Mouse (Mus musculus) adrenal gland, postnatal 10 days (tissue): ENCODE data around the gene Rnf151. TPM values are rescaled to one million over a fixed set of nuclear protein-coding genes. Genes with fewer than 3 reads are reported as not detected.
"Not testable (repeated sequence)": the region's sequence is repeated elsewhere in the genome, so short reads cannot be mapped to it uniquely, and the experiment has no call there.

Experiments
- DNase-seq: peaks from one replicate; pipeline ENCODE4 v3.0.0; 2021; ENCODE audit warnings: mixed read lengths
- total RNA-seq, 2 experiments: library from RNA; stranded (reverse); gene quantifications; 2 replicates each; pipeline ENCODE4 v1.2.3; 2021

Gene Rnf151
- total RNA-seq, 2 experiments from 2014 or later, result 0.24 TPM; not detected in 1

DNA sequence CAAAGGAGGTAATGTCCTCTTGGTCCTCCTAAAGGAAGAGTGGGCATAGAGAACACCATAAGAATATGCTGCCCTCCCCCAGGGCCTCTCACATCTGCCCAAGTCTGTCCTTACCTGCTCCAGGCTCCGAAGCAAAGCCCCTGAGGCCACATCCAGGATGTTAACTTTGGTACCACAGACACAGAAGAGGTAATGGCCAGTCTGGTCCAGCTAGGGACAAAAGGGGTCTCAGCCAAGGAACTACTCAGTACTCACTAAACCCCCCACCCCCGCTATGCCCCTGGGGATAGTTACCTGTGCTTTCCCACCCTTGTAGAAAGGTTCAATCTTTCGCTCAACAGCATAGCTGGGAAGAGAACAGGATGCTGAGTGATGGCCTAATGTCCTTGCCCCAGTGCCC is 12.0 kb downstream of the Rnf151 start:
- DNase-seq, result no peak

DNA sequence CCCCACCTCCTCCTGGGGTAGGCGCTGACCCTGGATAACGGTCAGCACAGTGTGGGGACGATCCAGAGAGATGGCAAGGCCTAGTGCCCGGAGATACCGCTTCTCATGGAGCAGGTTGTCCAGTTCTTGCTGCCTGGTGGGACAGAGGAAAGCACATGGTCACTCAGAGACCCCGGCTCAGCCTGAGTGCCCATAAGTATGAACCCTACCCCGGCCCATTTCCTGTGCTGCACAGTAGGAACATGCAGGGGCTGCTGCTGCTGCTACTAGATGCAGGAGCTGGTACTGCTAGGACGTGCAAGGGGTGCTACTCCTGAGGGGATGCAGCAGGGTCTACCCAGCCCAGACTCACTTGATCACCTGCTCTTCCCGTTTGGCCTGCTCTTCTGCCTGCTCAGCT is 16.6 kb downstream of the Rnf151 start:
- DNase-seq, result no peak

DNA sequence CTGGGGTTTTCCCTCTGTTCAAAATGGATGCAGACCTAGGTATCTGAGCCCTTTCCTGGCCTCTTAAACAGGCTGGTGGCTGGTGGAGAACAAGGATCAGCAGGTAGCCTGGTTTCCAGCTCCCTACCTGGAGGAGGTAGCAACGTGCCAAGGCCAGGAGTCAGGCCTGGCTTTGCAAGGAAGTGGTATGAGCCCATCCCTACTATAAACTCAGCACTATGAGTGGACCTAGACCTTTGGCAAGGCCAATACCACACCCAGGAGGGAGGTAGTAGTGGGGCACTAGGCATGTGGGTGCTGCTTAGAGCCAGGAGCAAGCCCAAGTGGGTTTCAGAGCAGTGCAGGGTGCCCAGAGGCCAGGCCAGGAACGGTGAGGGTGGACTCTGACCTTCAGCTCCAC is 18.4 kb downstream of the Rnf151 start:
- no peak for DNase-seq

DNA sequence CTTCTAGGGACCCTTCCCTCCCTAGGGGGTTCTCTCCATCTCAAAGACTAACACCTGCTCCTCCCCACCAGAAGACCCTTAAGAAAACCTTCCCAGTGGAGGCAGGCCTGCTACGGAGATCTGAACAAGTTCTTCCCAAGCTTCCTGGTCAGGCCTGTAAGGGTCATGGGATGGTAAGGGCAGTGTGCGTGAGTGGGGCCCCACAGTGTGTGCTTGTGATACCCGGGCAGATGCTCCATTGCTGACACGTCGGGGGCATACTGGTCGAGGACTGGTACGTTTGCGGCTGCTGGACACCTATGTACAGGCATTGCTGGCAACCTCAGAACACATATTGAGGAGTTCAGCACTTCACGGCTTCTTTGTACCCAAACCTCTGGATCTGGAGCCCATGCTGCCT is 19.1 kb downstream of the Rnf151 start:
- no peak for DNase-seq

DNA sequence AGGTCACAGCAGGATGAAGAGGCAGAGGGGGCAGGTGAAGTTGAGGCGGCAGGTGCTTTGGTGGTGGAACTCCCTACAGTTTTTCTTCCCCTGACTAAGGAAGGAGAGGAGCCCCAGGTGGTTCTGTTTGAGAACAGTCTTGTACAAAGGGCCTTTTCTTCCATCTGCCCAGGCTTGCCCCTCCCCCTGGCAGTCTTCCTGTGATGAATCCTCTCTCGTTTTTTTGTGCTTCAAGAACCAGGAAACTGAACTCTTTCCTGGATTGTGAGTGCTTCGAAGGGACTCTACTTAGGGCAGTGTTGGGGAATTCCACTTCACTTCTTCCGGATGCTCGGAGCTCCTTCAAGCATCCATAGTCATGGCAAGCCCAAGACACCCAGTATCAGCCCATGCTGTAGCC is 19.9 kb downstream of the Rnf151 start:
- no peak for DNase-seq

DNA sequence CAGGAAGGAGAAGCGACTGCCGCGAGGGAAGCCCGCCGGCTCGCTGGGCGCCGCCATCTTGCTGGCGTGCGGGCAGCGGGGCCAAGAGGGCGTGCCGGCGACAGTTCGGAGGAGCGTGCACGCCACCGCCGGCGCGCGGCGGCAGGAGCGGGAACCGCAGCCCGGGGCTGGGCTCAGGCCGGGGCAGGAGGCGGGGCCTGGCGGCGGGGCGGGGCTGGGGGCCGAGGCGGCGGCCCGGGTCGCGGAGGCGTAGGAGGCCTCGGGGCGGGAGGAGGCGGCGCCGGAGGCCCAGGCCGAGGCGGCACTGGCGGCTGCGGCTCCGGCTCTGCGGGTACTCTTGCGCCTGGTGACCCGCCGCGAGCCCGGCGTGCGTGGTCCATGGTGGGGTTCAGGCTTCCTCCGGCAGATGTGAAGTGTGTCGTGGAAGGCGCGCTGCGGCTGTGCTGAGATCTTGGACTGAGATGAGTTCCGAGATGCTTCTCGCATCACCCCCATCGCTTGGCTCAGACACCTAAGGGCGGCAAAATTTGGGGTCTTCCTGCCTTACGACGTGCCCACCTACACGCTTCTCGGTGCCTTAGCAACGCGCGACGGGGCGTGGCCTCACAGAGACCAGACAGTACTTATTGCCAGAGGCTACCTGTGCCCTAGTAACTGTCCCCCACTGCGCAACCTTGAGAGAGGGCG is 21.7 kb downstream of the Rnf151 start, which contains the start of the genes Gfer and Noxo1:
TSS of gene Gfer (minus strand) at position 146 of the 687 bp plus-strand sequence.
TSS of gene Noxo1 (plus strand) at position 224 of the 687 bp plus-strand sequence.
- DNase-seq, result peak; percentile 96

DNA sequence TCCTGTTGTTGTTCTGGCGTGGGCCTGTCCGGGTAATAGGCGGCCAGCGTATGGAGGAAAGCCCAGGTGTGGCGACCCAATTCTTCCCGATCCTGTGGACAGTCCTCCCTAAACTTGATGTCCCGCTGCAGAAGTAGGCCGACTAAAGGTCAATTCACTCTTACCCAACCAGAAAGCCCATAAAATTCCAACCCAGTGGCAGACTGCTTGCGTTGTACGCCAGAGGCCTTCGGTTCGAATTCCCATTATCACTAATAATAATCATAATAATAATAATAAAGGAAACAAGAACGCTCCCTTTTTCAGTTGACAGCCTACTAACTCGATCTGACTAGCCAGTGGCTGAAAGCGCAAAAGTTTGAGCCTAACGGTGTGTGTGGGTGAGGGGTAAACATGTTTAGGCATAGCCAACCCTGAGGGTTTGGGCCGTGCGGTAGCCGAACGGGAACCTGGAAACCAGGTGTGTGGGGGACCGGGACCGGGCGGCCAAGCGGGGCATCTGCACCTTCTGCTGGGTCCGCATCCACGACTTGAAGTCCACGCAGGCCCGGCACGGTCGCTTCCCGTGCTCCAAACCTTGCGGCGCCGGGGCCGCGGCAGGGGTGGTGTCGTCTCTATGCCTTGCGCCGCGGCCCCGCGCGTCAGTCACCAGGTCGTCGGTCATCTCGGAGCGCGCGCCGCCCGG is 22.4 kb downstream of the Rnf151 start:
- no peak for DNase-seq

DNA sequence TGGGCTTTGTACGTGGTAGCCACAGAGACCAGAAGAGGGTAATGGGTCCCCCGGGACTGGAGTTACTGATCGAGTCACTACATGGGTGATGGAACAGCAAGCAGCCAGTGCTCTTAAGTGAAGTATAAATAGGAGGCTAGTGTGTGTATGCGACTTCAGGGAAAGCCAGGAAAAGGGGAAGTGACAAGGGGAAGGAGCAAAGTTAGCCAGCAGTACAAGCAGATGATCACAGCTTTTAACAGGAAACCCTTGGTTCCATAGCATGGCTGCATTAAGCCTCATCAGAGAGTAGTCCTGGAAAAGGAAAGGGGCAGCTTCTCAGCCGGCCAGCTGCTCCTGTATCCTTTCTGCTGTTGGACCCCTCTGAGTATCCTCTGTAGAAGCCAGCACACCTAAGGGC is 25.5 kb downstream of the Rnf151 start:
- no peak for DNase-seq

DNA sequence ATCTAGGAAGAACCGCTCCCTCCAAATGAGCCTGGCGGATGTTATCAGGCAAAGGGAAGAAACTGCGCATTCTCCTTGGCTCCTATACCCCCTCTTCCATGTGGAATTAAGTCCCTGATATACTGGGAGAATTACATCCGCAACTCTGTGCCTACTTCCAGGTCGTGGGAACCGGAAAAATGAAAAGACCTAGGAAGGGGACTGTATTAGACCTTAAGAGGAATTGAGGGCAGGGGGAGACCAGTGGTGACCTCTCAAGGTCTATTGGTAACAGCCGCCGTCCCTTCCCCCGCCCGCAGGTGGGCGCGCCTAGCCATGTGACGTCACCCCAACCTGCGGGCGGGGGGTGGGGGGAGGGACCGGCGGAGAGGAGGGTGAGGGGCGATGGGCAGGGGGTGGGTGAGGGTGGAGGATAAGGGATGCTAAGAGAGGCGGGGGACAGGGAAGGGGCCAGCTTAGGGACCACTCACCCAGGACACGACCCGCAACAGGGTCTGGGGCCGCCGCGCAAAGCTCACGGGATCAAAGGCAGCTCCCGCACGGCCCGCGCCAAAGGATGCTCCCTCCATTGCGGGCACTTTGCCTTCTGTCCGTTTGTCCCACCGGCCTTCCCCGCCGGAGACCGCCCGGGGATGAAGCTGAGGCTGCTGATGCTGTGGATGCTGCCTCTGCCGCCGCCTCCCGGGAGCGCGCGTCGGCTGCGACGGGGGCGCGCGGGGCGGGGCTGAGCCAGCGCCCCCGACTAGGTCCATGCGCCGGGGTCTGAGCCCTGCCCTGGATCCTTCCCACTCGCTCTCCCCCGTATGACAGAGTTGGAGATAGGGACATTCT is 28.4 kb downstream of the Rnf151 start, which contains the start of gene Syngr3:
TSS of gene Syngr3 (minus strand) at position 705 of the 831 bp plus-strand sequence.
- no peak for DNase-seq

DNA sequence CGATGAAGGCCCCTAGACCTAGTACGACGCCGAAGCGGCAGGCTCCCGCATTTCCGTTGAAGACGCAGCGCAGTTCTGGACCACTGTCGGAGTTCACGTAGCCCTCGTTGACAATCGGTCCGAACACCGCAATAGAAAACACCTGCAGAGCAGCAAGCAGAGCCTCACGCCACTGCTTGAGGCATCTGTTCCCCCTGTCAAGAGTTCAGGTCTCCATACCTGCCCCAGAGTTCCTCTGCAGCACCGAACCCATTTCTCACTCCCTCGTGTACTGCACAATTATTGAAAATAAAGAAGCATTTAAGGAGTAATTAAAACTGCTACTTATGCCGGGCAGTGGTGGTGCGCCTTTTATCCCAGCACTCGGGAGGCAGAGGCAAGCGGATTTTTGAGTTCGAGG is 30.3 kb downstream of the Rnf151 start:
- DNase-seq, result no peak

DNA sequence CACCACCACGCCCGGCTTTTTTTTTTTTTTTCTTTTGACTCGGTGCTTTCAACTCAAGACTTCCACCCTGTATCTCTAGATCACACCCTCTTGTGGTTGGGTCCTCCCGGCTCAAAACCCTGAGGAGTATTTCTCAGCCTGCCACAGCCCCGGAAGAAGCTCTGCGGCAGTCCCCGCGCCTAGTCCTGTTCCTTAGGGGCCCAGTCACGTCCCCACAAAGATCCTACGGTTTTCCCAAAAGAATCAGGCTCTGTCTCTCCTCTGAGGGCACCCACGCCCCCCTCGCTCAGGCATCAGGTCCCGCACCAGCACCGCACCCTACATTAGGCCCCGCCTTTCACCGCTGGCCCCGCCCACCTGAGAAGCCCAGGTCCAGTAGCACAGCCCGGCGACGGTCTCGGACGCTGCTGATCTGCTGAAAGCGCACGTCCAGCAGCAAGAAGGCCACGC is 30.7 kb downstream of the Rnf151 start:
- peak; percentile 75 for DNase-seq

DNA sequence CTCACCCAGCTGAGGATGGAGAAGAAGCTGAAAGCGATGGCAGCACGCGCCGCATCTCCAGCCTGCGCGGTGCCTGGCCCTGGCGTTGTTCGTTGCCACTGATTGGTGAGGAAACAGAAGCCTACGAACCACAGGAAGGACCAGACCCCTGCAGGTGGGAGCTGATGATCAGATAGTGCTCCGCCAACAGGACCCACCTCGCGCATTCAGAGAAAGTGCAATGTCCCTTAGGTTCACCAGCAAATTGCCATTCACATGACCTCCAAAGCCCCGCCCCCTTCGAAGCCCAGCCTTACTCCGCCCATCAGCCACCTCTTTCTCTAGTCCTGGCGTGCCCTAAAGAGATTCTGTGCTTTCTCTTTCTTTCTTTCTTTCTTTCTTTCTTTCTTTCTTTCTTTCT is 31.3 kb downstream of the Rnf151 start:
- peak; percentile 65 for DNase-seq

DNA sequence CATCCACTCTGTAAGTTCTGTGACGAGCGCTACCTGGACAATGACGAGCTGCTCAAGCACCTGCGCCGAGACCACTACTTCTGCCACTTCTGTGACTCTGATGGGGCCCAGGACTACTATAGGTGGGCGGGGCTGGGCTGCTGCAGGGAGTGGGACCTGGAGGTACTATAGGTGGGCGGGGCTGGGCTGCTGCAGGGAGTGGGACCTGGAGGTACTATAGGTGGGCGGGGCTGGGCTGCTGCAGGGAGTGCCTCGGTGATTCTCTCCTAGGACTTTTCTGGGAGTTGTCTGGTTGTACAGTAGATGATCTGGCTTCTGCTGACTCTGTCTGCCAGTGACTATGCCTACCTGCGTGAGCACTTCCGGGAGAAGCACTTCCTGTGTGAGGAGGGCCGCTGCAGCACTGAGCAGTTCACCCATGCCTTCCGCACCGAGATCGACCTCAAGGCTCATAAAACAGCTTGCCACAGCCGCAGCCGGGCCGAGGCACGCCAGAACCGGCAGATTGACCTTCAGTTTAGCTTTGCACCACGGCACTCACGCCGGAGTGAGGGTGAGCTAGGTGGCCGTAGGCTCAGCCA is 40.3 kb downstream of the Rnf151 start:
- DNase-seq, result no peak

DNA sequence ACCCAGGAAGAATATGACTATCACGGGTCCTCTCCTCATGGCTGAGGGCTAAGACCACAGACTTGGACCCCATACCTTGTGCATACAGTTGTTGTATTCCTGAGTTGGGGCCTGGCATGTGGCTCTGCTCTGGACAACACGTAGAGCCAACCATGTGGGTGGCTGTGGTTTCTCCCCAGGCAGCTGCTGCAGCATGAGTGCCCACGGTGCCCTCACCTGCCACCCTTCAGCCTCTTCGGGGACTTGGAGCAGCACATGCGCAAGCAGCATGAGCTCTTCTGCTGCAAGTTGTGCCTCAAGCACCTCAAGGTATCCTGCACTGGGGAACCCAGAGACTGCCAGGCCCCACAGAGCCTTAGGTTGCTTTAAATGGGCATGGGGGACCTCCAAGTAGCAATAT is 41.0 kb downstream of the Rnf151 start:
- DNase-seq, result no peak

DNA sequence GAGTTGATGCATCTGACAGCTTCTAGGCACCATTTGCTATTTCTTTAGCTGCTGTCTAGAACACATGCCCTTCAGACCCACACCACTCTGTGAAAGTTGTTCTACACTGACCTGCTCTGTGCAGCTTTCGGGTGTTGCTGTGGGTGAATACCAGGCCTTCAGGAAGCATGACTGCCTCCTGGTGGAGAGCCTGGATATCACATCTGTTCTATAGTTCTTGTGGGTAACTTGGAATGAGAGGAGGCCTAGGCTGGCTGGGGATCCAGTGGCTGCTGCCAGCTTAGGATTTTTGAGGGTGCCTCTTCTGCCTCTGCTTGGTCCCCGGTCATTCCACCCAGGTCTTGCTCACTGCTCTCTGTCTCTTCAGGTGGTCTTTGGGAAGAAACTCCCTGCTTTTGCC is 41.7 kb downstream of the Rnf151 start:
- peak; percentile 78 for DNase-seq

DNA sequence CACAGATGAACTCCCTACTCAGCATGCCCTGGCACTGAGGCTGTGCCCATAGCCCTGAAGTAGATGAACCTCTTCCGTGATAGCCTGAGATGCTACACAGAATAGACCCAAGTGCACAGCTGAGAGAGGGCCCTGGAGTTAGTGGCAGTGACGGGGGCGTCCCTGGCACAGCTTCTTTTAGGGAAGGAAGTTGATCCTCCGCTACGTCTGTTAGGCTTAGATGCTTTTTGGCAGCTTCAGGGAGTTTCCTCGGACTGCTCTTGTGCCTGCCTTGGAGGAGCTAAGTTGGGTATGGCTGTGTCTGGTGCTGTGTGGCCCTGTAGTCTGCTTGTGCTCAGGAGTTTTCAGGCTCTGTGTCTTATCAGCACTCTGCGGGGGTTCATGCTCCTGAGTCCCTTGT is 43.6 kb downstream of the Rnf151 start:
- no peak for DNase-seq

DNA sequence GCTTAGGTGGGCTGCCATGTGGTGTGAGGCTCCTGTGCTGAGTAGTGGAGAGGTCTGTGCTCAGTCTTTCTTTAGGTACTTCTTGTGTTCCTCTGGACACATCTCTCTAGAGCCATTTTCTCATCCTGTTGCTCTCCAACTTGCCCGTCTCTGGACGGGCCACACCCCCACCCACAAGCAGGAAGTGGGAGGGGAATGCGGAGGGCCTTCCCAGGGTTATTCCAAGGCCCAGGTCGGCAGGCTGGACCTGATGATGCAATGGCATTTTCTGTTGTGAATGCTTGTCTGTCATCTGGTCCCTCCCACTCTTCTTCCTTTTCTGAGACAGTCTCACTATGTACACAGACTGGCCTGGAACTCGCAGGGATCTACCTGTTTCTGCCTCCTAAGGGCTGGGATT is 45.7 kb downstream of the Rnf151 start:
- peak; percentile 75 for DNase-seq

DNA sequence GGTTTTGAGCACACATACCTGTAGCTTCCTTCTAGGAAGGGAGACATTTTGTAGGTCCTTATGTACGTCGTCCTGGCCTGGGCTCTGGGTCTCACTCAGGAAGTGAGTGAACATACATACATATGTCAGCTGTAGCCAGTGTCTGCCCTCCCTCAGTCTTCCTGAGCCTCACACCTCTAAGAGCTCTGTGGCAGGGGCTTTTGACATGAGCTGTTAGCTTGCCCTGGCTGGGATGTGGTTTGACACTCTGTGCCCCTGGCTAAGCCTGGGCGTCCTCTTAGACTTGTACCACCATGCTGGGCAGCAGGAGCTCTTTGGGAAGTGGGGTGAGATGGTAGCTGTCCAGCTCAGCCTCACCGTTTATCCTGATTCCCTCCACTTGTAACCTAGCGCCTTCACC is 46.5 kb downstream of the Rnf151 start:
- no peak for DNase-seq

DNA sequence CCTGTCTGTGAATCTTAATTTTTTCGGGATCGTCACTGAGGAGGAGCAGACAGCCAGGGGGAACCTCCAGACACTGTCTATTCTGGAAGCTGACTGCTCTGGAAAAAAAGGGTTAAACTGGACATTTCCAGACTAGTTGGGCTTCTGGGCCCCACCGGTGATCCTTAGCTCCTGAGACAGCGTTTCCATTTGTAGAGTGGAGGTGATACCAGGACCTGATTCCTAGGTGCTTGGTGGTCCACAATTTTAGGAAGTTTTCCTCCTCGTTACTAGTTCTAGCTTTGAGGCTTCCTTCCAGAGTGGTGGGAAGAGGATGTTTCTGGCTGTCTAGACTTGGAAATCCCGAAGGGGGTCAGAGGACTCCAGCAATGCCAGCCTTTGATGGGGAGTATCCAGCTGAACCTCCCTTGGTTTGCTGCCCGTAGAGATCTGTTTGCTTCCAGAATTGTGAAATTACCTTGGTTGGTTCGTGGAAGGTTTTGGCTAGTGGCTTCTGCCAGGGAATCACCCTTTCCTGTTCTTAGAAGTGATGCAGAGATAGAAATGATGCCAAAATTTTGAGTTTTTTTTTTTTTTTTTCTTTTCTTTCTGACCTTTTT is 47.5 kb downstream of the Rnf151 start:
- DNase-seq, result no peak

DNA sequence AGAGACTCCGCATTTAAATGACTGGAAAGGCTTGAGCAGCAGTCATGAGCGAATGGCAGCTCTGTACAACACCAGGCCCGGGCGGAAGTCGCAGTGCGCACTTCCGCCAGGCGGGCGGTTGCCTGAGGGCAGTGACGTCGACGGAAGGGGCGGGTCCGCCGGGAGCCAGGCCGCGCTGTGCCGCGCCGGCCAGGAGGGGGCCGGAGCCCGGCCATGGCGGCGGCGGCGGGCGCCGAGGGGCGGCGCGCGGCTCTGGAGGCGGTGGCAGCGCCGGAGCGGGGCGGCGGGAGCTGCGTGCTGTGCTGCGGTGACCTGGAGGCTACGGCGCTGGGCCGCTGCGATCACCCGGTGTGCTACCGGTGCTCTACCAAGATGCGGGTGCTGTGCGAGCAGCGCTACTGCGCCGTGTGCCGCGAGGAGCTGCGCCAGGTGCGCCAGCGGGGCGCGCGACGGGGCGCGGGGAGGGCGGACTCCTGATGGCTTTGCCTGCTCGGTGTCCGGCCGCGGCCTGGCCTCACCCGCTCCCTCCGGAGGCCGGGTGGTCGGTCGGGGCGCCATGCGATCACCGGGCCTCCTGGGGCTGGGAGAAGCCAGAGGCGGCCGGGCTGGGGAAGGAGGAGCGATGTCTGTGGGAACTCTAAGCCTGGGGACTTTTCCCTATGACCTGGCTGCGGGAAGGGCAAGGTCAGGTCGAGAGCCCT is 48.2 kb downstream of the Rnf151 start, which contains the start of gene Zfp598:
TSS of gene Zfp598 (plus strand) at position 143 of the 701 bp plus-strand sequence.
- peak; percentile 98 for DNase-seq

DNA sequence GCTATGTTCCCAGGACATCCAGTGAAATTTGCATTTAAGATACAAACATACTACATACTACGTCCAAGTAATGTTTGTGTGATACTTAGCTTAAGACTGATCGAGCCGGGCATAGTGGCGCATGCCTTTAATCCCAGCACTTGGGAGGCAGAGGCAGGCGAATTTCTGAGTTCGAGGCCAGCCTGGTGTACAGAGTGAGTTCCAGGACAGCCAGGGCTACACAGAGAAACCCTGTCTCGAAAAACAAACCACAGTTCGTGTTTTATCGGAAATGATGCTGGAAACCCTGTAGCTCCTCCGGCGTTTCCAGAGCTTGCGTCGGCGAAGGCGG is 48.7 kb downstream of the Rnf151 start:
- not testable (repeated sequence) for DNase-seq
